Mouse (Mus musculus) right cerebral cortex, postnatal 36 days (tissue): ENCODE measurements around the gene Gm20425.
A peak's percentile ranks its signal among the peaks of the same experiment; 100 is the strongest.

Experiments used
- DNase-seq, 2 experiments: peaks; one replicate each; pipeline ENCODE4 v3.0.0; 2022; ENCODE audit warnings: low spot score in 2 of 2, mixed read lengths in 1 of 2

Gene Gm20425

DNA sequence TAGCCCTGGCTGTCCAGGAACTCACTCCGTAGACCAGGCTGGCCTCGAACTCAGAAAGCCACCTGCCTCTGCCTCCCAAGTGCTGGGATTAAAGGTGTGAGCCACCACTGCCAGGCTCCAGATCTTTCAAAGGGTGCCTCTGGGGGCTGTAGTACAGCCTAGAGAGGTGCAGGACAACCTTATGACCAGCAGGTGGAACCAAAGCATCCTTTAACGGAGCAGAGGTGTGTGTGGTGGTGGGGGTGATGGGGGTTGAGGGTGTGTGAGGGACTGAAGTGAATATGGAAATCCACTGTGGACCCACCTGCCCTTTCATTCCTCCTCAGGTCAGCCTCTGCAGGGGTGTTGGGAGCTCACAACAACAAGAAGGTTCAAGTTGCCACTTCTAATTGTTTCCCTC is 4.6 kb downstream of the Gm20425 start:
- DNase-seq: no peak

DNA sequence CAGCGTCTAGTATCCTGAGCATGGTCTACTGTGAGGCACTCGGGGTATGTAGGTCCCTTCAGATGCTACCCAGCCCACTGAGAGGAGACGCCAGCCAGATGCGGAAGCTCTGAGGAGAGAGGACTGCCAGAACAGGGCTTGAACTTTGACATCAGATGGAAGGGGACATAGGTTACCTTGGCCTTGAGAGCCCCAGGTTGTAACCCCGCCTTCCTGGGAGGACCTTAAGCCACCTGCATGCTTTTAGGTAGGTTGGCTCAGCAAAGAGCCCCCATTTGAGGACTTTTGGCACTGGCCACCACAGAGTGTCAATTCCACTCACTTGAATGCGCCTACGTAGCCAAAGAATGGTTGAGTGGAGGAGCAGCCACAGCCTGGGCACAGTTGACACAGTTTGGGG is 5.4 kb downstream of the Gm20425 start:
- no peak for DNase-seq

DNA sequence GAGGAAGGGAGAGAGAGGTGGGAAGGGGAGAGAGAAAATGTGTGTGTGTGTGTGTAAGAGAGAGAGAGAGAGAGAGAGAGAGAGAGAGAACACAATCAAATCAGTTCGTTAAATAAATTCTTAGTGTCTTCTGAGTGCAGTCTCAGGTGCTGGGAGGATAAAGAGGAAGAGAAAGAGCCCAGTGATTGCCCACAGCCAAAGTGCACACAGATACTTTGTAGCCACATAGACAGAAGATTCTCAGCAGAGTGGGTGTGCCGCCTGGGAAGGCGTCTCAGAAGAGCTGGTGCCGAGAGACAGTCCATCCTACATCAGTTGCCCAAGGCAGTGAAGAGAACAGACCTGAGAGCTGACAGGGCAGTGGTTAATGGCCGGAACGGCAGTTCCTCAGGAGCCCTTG is 15.8 kb downstream of the Gm20425 start:
- no peak for DNase-seq

DNA sequence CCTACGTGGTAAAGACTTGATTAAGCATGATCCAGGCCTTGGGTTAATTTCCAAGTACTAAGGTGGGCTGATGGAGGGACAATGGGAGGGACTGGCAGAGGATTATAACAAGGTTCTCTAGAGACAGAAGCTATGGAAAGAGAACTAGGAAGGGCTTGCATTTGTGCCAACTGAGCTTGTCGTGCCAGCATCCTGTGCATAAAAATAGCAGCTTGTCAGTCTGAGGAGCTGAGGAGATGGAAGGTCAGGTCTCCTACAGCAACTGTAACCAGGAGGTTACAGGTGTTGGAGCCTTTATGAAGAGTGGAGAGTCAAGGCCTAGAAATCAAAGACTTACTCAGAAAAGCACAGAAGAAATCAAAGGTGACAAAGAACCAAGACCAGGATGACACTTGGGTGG is 16.5 kb downstream of the Gm20425 start:
- no peak for DNase-seq

DNA sequence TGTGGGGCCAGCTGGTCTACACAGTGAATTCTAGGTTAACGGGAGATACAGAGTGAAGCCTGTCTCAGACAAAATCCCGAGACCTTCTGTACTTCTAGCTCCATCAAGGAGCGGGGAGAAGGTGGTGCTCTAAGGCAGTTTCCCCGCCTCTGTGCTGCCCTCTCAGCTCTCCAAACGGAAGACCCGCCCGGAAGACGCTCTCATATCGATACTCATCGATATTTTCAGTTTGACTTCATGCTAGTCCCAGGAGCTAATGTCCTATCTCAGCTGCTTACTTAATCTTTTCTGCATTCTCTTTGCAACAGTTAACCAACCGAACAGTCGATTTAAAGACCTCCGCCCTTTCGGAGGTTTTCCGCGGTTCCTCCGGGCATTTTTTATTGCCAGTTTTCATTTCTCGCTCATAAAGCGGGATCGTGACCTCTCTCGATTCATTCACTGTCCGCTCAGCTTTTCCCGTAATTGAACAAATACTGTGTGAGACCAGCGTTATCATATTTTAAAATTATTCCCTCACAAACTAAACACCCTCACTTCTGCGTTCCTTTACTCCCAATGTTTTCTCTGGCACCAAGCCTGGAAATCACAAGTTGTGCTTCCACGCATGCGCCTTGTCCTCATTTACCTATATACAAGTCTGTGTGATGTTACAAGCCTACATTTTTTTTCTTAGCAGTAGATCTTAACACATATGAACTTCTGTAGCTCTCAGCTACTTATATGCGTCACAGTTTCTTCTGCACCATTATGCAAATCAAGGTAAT is 17.3 kb downstream of the Gm20425 start:
- DNase-seq: no peak

DNA sequence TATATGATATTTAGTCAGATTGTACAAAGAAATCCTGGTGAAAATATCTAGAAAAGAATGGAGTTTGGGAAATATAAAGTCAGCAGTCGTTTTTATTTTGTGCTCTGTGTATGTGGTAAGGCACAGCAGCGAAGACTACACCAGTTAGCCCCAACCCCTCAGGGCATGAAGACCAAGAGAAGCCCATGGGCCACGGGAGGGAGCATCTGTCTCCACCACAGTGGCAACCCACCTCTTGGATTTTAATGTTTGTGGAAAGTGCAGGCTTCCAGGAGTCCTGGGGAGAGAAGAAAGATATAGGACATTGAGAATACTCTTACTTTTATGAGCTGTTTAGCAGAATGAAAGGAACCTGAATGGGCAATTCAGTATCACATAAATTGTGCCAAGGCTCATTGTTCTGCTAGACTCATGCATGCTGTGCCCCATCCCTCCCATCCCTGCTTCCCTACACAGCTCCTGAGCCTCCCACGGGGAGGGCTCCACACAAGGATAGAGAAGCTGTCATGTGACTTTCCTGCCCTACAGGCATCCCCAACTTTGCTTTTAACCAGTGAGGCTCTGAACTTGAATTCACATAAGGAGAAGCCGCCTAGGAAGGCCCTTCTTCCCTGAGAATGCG is 21.2 kb downstream of the Gm20425 start:
- DNase-seq: no peak

DNA sequence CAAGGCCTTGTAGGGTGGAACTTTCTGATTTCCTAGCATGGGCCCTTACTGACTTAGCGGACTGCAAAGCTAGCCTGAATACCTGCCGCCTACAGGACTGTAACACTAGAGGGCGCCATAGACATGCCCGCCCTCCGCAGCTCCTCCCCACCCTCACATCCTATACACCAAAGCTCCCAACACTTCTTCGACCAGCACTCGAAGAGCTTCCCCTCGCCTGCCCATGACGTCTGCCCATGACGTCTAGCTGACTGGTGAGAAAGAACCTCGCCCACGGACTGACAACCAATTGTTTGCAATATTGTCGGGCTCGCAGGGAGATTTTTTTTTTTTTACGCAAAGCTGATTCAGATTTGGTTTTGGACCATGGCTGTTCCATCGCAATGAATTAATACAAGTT is 22.3 kb downstream of the Gm20425 start:
- peak; percentile 46 to 50 for DNase-seq

DNA sequence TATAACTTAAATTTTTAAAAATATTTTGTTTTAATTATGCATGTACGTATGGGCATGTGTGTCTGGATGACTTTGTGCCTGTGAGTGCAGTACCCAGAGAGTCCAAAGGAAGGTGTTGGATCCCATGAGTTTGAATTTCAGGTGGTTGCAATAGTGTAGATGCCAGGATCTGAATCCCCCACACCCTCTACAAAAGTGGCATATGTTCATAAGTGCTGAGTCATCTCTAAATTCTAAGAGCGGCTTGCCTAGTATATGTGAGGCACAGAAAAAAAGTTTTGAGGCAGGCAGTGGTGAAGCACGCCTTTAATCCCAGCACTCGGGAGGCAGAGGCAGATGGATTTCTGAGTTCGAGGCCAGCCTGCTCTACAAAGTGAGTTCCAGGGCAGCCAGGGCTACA is 24.3 kb downstream of the Gm20425 start:
- no peak for DNase-seq

DNA sequence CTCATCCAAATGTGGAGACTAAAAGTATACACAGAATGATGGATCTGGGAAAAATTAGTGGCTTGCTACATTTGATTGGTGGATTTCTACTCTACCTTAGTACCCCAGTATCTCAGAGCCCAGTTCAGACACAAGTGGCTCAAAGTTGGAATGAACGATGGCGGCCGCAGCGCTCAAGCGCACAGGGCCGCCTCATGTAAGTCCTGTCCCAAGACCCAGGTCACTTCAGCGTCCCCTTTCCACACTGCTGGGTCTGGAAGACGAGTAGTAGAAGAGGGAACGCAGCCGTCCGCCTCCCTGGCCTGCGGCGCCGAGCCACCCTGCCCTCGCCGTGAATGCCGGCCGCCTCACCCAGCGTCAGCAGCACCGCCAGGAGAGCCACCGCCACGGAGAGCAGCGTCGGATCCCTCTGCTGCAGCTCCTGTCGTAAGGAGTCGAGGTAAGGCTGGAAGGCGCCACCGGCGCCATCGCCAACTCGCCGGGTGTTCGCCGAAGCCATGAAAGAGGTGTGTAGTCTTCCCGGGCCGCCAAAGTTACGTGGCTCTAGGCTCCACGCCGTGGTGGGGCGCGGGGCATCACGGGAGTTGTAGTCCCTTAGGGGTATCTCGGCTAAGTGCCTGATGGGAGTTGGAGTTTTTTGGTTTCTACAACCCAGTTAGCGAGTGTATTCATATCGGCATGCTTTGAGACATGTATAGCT is 28.4 kb downstream of the Gm20425 start, which contains the start of gene Srprb:
Gene Srprb, minus strand, starts transcription at position 577 of the 700 bp plus-strand sequence.
- DNase-seq: peak; percentile 91 to 94

DNA sequence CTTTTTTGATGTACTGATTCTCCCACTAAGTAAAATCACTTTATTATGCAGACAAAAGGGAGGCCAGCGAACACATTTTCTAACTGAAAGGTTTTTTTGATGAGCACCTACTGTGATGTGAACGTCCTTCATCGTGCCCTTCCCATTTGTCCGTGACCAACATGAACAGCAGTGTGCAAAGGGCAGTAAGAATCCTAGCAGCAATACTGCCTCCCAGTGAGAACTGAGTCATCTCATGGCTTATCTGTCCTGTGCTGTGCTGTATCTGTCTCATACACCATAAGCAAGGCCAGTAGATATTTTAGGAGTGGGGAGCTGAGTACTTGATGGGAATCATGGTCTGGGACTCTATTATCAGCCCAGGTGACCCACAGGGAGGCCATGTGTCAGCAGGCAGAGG is 41.7 kb downstream of the Gm20425 start:
- no peak for DNase-seq

DNA sequence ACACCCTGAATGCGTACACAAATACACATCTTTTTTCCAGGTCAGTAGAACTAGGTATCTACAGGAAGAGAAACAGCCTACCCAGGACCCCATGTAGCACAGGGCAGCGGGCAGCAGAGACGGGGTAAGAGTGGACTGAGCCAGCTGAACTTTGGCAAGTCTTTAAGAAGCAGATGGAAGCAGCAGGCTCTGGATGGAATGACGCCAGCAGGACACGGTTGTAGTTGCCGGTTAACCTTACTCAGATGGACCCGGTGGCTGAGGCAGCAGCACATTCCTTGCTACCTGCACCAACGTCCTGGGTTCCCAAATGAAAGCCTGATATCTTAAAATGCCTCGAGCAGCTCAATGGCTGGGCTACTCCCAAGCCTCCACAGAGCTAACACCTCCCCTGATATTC is 43.4 kb downstream of the Gm20425 start:
- no peak for DNase-seq

DNA sequence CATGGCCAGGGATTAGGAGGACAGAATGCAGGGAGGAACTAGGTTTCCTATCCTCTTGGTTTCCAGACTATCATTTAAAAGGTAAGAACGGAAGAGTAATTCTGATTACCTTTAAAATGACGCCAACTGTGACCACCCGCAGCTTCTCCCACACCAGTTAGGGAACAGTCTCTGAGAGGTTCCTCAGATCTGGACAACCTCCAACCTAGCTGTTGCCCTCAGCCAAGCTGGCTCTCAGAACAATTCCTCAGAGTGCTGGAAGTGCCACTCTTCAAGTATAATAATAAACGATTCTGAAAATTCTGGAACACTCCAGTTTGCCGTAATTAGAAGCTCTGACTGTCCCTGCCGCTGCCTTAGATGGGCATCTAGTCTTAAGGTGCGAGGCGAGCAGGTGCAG is 44.2 kb downstream of the Gm20425 start:
- no peak for DNase-seq

DNA sequence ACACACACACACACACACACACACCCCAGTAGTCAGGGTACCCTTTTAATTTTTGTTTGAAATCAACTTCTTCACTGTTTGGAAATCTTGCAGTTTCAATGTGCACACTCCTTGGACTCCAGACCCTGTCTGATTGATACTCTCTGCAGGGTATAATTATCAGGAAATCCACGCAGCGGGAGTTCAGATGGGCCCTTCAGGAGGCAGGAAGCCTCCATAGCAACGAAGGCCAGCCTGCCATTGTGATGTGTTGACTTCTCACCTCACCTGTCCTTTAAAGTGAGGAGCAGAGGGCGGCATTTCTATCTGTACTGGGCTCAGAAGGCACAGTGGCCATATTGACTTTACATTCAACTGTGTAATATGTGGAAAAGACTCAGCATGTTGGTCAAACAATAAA is 45.3 kb downstream of the Gm20425 start:
- no peak for DNase-seq

DNA sequence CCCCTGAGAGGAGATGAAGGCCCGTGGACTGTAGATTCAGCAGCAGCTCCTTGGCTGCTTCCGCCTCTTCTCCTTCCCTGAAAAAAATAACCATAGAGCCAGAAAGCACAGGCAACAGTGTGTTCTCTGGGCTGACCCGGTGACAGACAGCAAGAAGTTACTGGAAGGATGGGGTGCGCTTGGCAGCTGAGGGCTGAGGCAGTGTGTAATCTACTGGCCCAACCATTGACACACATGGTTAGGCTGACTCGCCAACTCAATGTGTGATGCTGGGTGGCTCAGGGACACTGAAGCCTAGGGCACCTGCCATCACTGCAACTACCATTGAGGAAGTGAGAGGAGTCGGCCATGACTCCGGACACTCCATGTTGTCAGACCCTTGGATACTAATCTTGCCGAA is 48.2 kb downstream of the Gm20425 start:
- no peak for DNase-seq

DNA sequence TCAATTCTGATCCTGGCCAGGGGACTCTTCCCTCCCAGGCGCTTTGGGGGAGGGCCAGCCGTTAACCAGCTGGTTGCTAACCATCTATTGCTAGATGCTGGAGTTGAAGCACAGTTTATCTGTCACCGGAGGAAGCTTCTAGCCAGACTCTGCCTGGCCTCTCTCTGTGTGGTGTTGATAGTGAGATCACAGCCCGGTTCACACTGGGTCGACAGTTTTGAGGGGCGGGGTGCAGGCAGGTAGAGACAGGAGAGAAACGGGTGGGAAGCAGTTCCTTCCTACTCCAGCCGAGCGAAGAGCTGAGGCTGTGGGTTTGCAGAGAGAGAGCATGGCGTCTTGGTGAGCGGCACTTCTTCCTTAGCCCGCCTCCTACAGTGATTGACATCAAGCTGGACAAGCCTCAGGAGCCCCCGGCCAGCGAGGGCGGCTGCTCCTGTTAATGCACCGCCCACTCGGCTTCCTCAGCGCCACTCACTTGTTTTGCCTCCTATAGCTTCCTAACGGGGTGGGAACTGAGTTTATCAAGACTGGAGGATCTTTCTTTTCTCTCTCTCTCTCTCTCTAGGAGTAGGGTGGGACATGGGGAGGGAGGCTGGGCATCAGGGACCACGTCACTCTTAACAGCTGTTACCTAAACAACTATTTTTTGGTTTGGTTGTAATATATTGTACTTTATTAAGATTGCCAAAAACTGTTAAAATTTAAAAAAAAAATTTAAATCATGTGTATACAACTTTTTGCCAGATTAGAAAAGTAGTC is 49.1 kb downstream of the Gm20425 start:
- peak in 1 of 2 experiments; percentile 45 for DNase-seq

DNA sequence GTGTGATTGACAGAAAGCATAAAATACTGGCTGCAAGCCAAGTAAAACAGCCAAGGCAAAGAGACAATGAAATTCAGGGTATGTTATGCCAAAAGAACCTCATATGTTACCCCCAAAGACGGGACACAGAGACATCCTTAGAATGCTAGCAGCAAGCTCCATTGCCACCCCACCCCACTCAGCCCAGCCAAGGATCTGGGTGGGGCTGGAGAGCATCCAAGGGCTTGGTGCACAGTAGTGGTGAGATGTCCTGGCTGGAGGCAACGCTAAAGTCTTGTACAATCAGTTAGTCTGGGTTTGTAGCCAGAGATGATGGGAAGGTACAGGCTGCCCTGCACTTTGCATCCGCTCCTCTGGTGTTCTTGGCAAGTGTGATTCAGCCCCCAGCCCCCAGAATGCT is 49.8 kb downstream of the Gm20425 start:
- no peak for DNase-seq

DNA sequence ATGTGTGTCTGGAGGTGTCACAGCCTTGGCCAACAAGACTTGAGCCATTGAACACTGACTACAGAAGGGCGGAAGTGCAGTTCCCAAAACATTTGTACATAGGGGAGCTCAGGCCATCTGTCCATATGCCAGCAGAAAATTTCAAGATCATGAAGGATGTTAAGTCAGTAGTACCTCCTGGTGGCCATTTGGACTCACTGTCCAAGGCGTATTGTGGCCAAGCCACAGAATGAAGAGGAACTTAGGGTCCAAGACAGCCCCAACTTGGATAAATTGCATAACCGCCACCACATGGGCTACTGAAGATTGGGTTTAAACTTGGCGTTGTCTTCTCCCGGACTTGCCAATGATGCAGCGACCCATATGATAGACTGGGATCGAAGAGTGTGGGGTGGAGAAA is 54.4 kb downstream of the Gm20425 start:
- DNase-seq: no peak

DNA sequence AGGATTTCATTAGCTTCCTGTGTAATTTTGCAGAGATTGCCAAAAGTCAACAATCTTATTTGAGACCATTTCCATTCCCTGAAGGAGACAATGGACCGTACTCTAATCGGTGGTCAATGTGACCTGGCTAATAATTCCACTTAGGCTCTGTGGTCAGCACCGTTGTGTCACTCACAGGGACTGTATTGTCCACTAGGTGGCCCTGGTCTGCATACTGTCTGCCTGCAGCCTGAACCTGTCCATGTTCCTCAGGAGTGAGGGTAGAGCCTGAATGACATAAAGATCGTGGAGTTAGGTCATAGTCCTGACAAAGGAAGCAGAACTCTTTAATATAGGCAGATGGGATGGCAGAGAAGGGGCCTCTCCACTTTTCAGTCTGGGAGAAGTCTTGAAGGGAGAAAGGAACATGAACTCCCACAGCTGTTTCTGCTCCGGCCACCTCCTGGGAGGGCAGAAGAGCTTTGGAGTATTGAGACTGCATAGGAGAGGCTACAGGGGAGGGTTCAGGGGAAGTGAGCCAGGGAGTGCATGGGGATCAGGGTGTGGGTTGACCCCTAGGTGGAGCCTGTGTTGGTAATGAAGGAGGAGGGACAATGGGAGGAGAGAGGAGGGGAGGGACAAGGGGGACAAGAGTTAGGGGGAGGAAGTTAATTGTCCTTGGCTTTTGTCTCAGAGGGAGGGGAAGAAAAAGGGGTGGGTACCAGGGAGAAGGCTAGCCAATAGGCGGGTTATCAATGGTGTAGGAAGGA is 55.2 kb downstream of the Gm20425 start:
- DNase-seq: no peak

DNA sequence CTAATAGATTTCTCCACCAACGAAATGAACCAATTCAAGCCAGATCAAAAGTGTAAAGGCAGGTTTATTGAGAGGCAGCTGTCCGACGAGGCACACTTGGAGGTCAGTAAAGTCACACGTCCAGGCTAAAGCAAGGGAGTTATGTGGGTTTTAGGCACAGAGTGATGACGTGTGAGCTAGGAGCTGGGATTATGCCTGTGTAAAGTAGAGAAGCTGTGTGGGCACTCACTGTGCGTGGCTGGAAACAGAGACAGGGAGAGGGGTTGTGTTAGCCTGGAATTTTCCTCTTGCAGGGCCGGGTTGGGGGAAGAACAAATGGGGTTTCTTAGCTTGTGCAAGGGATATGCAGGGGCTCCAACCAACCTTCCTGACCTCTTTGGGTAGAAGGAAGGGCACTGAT is 61.3 kb downstream of the Gm20425 start:
- DNase-seq: peak in 1 of 2 experiments; percentile 54

DNA sequence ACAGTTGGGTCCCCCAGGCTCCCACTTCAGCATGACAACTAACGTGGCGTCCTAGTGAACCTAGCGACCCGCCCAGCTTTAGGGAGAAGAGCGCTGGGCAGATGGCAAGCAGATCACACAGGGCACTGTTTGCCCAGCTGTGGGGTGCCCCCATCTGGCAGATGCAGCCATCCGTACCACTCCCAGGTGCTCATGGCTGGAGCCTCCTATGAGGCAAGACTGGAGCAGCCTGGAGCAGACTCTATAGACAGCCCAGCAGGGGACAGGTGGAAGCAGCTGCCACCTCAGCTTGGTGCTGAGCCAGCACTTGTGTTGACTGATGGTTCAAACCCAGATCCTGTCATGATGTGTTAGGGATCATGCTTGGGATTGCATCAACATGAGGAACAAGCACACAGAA is 62.1 kb downstream of the Gm20425 start:
- no peak for DNase-seq

DNA sequence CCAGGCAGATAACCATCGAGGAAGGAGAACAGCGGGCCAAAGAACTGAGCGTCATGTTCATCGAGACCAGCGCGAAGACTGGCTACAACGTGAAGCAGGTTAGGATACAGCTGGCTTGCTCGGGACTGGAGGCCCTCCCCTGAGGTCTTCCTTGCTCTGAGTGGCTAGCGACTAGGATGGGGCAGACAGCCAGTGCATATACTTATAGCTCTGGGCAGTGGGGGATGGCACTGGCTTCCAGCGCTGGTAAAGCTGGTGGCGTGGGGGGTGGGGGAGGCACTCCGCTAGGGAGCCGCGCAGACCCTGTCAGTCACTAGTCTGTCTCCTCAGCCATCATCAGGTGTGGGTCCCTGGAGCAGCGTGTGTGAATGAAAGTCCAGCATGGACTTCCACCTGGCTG is 66.3 kb downstream of the Gm20425 start:
- DNase-seq: no peak
